Mouse (Mus musculus): ENCODE measurements at regions not wholly inside any gene's neighbourhood (a gene's known extent, or its start where the extent isn't known, plus 50 kb on each side); places are given as distances from the start of the nearest gene placed in this dataset.

- no peak overlapping the region for H3K9ac ChIP-seq (ENCODE audit: low read depth, low read length)
- no peaks in the 10 kb centered on the region for H3K27me3 ChIP-seq (ENCODE audit: control insufficient read depth, insufficient read depth, low read depth, low read length)
- no peaks in the 10 kb centered on the region for H3K36me3 ChIP-seq (ENCODE audit: control insufficient read depth, insufficient read depth, low read length)
- H3K9me3 ChIP-seq (replicated peaks; ENCODE audit: control insufficient read depth, low read length, poor library complexity, severe bottlenecking): no peaks in the 10 kb centered on the region
- no peak overlapping the region for H3K27ac ChIP-seq (ENCODE audit: low read length)
- H3K4me1 ChIP-seq (ENCODE audit: control insufficient read depth, insufficient read depth, low read length): peaks cover 6% of the 10 kb centered on the region; the same call in 1 of the 2 replicates
- no peak for ATAC-seq
- H3K4me3 ChIP-seq (ENCODE audit: low read depth, low read length): no peak overlapping the region
- no peak overlapping the region for H3K4me2 ChIP-seq (ENCODE audit: low read length)
- WGBS: 56% methylated on average over 1 of the region's 1 CpGs
Measured at GRCm38 (mm10) chr4:95318561-95318960, 238.7 kb upstream of the Fggy start.

GRCm38 (mm10) chr4:95319036-95319435, 238.3 kb upstream of the Fggy start:
- Histone ChIP-seq H3K27me3 (ENCODE audit: control insufficient read depth, insufficient read depth, low read depth, low read length) (no peaks in the 10 kb centered on the region), H3K36me3 (ENCODE audit: control insufficient read depth, insufficient read depth, low read length) (no peaks in the 10 kb centered on the region), H3K9ac (ENCODE audit: low read depth, low read length) (no peak overlapping the region), H3K4me1 (ENCODE audit: control insufficient read depth, insufficient read depth, low read length) (peaks cover 6% of the 10 kb centered on the region; the same call in 1 of the 2 replicates), H3K4me2 (ENCODE audit: low read length) (no peak overlapping the region), H3K27ac (ENCODE audit: low read length) (no peak overlapping the region), H3K4me3 (ENCODE audit: low read depth, low read length) (no peak overlapping the region), H3K9me3 (replicated peaks; ENCODE audit: control insufficient read depth, low read length, poor library complexity, severe bottlenecking) (no peaks in the 10 kb centered on the region)
- 66% methylated on average over 6 of the region's 6 CpGs for WGBS
- ATAC-seq: no peak

DNA sequence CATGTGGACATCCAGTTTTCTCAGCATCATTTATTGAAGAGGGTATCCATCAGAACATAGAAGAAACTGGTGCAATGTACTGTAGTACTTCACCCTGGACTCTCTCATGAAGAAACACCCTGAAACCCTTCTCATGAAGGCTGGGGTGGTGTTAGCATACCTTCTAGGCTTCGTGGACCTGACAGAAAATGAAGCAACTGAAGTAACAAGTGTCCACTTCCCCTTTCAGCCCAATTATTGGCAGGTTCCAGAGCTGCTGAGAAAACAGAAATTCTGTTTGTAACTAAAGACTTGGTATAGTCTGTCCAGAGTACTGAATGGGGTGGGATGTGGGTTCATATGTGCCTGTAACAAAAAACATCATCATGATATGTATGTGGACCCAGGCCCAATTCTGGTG, 231.4 kb upstream of the Fggy start:
- H3K27me3 ChIP-seq (ENCODE audit: control insufficient read depth, insufficient read depth, low read depth, low read length): no peaks in the 10 kb centered on the region
- no peak for ATAC-seq
- H3K4me2 ChIP-seq (ENCODE audit: low read length): no peak overlapping the region
- H3K4me3 ChIP-seq (ENCODE audit: low read depth, low read length): no peak overlapping the region
- no peaks in the 10 kb centered on the region for H3K36me3 ChIP-seq (ENCODE audit: control insufficient read depth, insufficient read depth, low read length)
- H3K9ac ChIP-seq (ENCODE audit: low read depth, low read length): no peak overlapping the region
- 78% methylated on average over 1 of the region's 1 CpGs for WGBS
- no peak overlapping the region for H3K27ac ChIP-seq (ENCODE audit: low read length)
- H3K9me3 ChIP-seq (replicated peaks; ENCODE audit: control insufficient read depth, low read length, poor library complexity, severe bottlenecking): no peaks in the 10 kb centered on the region; the same call in 1 of the 2 replicates
- no peaks in the 10 kb centered on the region for H3K4me1 ChIP-seq (ENCODE audit: control insufficient read depth, insufficient read depth, low read length)

- H3K4me2 ChIP-seq (ENCODE audit: low read length): no peak overlapping the region
- no peak overlapping the region for H3K4me3 ChIP-seq (ENCODE audit: low read depth, low read length)
- no peak overlapping the region for H3K9ac ChIP-seq (ENCODE audit: low read depth, low read length)
- no peak overlapping the region for H3K27ac ChIP-seq (ENCODE audit: low read length)
- WGBS: 83% methylated on average over 2 of the region's 2 CpGs
- H3K4me1 ChIP-seq (ENCODE audit: control insufficient read depth, insufficient read depth, low read length): no peaks in the 10 kb centered on the region
- no peaks in the 10 kb centered on the region for H3K27me3 ChIP-seq (ENCODE audit: control insufficient read depth, insufficient read depth, low read depth, low read length)
- H3K36me3 ChIP-seq (ENCODE audit: control insufficient read depth, insufficient read depth, low read length): no peaks in the 10 kb centered on the region
- H3K9me3 ChIP-seq (replicated peaks; ENCODE audit: control insufficient read depth, low read length, poor library complexity, severe bottlenecking): no peaks in the 10 kb centered on the region
- ATAC-seq: no peak
Measured at GRCm38 (mm10) chr4:95339822-95340221, 217.5 kb upstream of the Fggy start.

GRCm38 (mm10) chr4:95340926-95341325, 216.4 kb upstream of the Fggy start:
- H3K4me1 ChIP-seq (ENCODE audit: control insufficient read depth, insufficient read depth, low read length): no peaks in the 10 kb centered on the region
- H3K4me3 ChIP-seq (ENCODE audit: low read depth, low read length): no peak overlapping the region
- H3K9ac ChIP-seq (ENCODE audit: low read depth, low read length): no peak overlapping the region
- no peaks in the 10 kb centered on the region for H3K36me3 ChIP-seq (ENCODE audit: control insufficient read depth, insufficient read depth, low read length)
- H3K9me3 ChIP-seq (replicated peaks; ENCODE audit: control insufficient read depth, low read length, poor library complexity, severe bottlenecking): no peaks in the 10 kb centered on the region
- no peak for ATAC-seq
- no peaks in the 10 kb centered on the region for H3K27me3 ChIP-seq (ENCODE audit: control insufficient read depth, insufficient read depth, low read depth, low read length)
- no peak overlapping the region for H3K4me2 ChIP-seq (ENCODE audit: low read length)
- 75% methylated on average over 3 of the region's 3 CpGs for WGBS
- no peak overlapping the region for H3K27ac ChIP-seq (ENCODE audit: low read length)

DNA sequence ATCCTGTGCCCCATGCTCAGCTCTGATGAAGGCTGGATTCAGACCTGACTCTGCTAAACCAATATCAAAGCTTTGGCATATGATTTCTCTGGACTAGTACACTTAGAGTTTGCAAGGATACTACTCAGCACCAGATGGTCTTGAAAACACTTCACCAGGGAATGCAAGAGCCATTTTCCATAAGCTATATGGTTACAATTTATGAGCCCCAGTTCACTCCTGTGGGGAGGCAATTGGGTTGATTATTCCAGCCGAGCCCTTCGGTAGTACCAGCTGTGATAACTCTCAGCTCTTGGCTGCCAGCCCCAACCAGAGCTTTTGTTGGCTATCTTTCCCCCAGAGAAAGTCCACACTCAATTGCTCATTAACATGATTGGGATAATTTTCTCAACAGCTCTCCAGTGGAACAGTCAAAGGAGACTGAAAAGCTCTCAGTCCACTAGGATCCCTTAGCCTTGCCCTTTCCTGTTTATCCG, 210.5 kb upstream of the Fggy start:
- Histone ChIP-seq H3K36me3 (ENCODE audit: control insufficient read depth, insufficient read depth, low read length) (no peaks in the 10 kb centered on the region), H3K4me3 (ENCODE audit: low read depth, low read length) (no peak overlapping the region), H3K27ac (ENCODE audit: low read length) (no peak overlapping the region), H3K4me2 (ENCODE audit: low read length) (no peak overlapping the region), H3K9me3 (replicated peaks; ENCODE audit: control insufficient read depth, low read length, poor library complexity, severe bottlenecking) (no peaks in the 10 kb centered on the region), H3K27me3 (ENCODE audit: control insufficient read depth, insufficient read depth, low read depth, low read length) (no peaks in the 10 kb centered on the region), H3K9ac (ENCODE audit: low read depth, low read length) (no peak overlapping the region), H3K4me1 (ENCODE audit: control insufficient read depth, insufficient read depth, low read length) (no peaks in the 10 kb centered on the region)
- ATAC-seq: peak; percentile 66; the same call in 1 of the 2 replicates
- WGBS: 31% methylated on average over 3 of the region's 3 CpGs

DNA sequence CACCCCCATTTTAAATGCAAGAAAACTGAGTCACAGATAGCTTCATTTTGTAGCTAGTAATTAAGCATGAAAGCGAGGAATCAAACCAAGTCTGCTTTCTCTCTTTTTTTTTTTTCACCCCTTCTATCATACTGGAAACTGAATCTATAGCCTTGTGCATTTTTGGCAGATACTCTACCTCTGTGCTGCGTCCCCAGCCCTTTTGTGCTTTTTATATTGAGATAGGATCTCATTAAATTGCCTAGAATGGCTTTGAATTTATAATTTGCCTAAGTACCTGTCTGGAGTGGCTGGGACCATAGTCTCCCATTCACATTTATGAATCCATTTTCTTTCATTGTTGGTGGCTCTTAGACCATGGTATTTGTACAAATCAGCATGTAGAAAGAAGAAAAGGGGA, 209.9 kb upstream of the Fggy start:
- H3K4me3 ChIP-seq (ENCODE audit: low read depth, low read length): no peak overlapping the region
- H3K4me1 ChIP-seq (ENCODE audit: control insufficient read depth, insufficient read depth, low read length): no peaks in the 10 kb centered on the region
- no peaks in the 10 kb centered on the region for H3K36me3 ChIP-seq (ENCODE audit: control insufficient read depth, insufficient read depth, low read length)
- no peak overlapping the region for H3K9ac ChIP-seq (ENCODE audit: low read depth, low read length)
- H3K4me2 ChIP-seq (ENCODE audit: low read length): no peak overlapping the region
- no peak overlapping the region for H3K27ac ChIP-seq (ENCODE audit: low read length)
- 54% methylated on average over 2 of the region's 2 CpGs for WGBS
- no peaks in the 10 kb centered on the region for H3K27me3 ChIP-seq (ENCODE audit: control insufficient read depth, insufficient read depth, low read depth, low read length)
- H3K9me3 ChIP-seq (replicated peaks; ENCODE audit: control insufficient read depth, low read length, poor library complexity, severe bottlenecking): no peaks in the 10 kb centered on the region
- ATAC-seq: no peak

GRCm38 (mm10) chr4:95348405-95349123, 208.7 kb upstream of the Fggy start:
- no peak for ATAC-seq
- WGBS: 71% methylated on average over 4 of the region's 4 CpGs
- H3K36me3 ChIP-seq (ENCODE audit: control insufficient read depth, insufficient read depth, low read length): no peaks in the 10 kb centered on the region
- H3K4me1 ChIP-seq (ENCODE audit: control insufficient read depth, insufficient read depth, low read length): no peaks in the 10 kb centered on the region
- H3K27me3 ChIP-seq (ENCODE audit: control insufficient read depth, insufficient read depth, low read depth, low read length): no peaks in the 10 kb centered on the region
- H3K27ac ChIP-seq (ENCODE audit: low read length): no peak overlapping the region
- H3K4me2 ChIP-seq (ENCODE audit: low read length): no peak overlapping the region
- H3K9ac ChIP-seq (ENCODE audit: low read depth, low read length): no peak overlapping the region
- H3K4me3 ChIP-seq (ENCODE audit: low read depth, low read length): no peak overlapping the region
- no peaks in the 10 kb centered on the region for H3K9me3 ChIP-seq (replicated peaks; ENCODE audit: control insufficient read depth, low read length, poor library complexity, severe bottlenecking)

DNA sequence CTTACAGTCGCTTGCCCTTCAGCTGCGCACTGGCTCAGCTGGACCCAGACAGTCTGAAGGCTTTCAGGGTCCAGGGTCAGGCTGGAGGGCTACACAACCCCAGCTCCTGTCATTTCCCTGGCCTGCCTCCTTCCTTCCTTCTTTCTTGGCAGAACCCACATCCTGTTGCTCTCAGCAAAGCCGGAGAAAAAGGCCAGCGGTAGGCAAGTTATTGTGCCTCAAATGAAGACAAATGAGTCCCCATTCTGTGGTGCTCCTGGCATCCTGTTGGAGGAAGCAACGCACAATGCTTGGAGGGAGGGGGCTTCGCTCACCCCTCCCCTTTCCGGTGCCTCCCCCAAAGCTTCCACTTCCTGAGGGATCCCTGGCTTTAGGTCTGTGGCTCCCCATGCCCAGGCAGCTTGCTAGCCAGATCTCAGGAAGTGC, 203.4 kb upstream of the Fggy start:
- H3K27ac ChIP-seq (ENCODE audit: low read length): no peak overlapping the region
- no peaks in the 10 kb centered on the region for H3K27me3 ChIP-seq (ENCODE audit: control insufficient read depth, insufficient read depth, low read depth, low read length)
- H3K4me3 ChIP-seq (ENCODE audit: low read depth, low read length): no peak overlapping the region
- peak; percentile 62; the same call in 1 of the 2 replicates for ATAC-seq
- H3K36me3 ChIP-seq (ENCODE audit: control insufficient read depth, insufficient read depth, low read length): no peaks in the 10 kb centered on the region
- 61% methylated on average over 7 of the region's 7 CpGs for WGBS
- no peak overlapping the region for H3K9ac ChIP-seq (ENCODE audit: low read depth, low read length)
- H3K9me3 ChIP-seq (replicated peaks; ENCODE audit: control insufficient read depth, low read length, poor library complexity, severe bottlenecking): no peaks in the 10 kb centered on the region
- H3K4me2 ChIP-seq (ENCODE audit: low read length): no peak overlapping the region
- no peaks in the 10 kb centered on the region for H3K4me1 ChIP-seq (ENCODE audit: control insufficient read depth, insufficient read depth, low read length)
